Mouse (Mus musculus) gastrocnemius, adult 2 months (tissue): ENCODE data around the gene Wnt10a. TPM values are rescaled to one million over a fixed set of nuclear protein-coding genes. Genes with fewer than 3 reads are reported as not detected.

Experiments
- DNase-seq: peaks from one replicate; pipeline ENCODE4 v3.0.0; 2022
- H3K27ac ChIP-seq: fragments of 200-600 bp; 2 replicates; pipeline ENCODE4 v1.8.1; 2022; ENCODE audit warnings: mild to moderate bottlenecking
- H3K4me3 ChIP-seq: fragments of 200-600 bp; 2 replicates; pipeline ENCODE4 v1.8.1; 2022; ENCODE audit warnings: mild to moderate bottlenecking, moderate library complexity
- CTCF ChIP-seq: fragments of 200-600 bp; IDR thresholded peaks from 2 replicates; pipeline ENCODE4 v1.8.1; 2022; ENCODE audit warnings: antibody characterized with exemption, mild to moderate bottlenecking, moderate library complexity
- intact Hi-C: fragments of 180-260 bp; cut with DNase I; formaldehyde crosslinking; loops from one replicate; pipeline ENCODE4 v1.15.1; 2025
- total RNA-seq, 2 experiments: library from RNA; stranded (reverse); gene quantifications; 2 replicates each; pipeline ENCODE4 v1.2.3; 2021

The Wnt10a gene
- total RNA-seq, 2 experiments from 2014 or later: 0.39 TPM; not detected in 1

GRCm38 (mm10) chr1:74770727-74771466 lies 20.4 kb upstream of the Wnt10a start:
- peak overlapping the region; percentile 75 for H3K4me3 ChIP-seq
- no peak for DNase-seq
- intact Hi-C loops: no loop called here
- no peak overlapping the region for H3K27ac ChIP-seq
- no peak for TF ChIP-seq CTCF

GRCm38 (mm10) chr1:74771467-74771844 lies 19.9 kb upstream of the Wnt10a start:
- no peak for TF ChIP-seq CTCF
- DNase-seq: no peak
- intact Hi-C loops: no loop called here
- H3K4me3 ChIP-seq: peak overlapping the region; percentile 75
- H3K27ac ChIP-seq: no peak overlapping the region

GRCm38 (mm10) chr1:74771845-74771930 lies 19.6 kb upstream of the Wnt10a start, which contains the start of gene Wnt6:
TSS of gene Wnt6 (plus strand) at chr1:74771892.
- H3K4me3 ChIP-seq: peak within 1 kb of the TSS; percentile 75
- no peak for TF ChIP-seq CTCF
- intact Hi-C loops: no loop called here
- peak within 1 kb of the TSS; percentile 40; the same call in 1 of the 2 replicates for H3K27ac ChIP-seq
- DNase-seq: no peak

GRCm38 (mm10) chr1:74771931-74772620 lies 19.2 kb upstream of the Wnt10a start:
- intact Hi-C loops: no loop called here
- H3K4me3 ChIP-seq: peak overlapping the region; percentile 75
- no peak for TF ChIP-seq CTCF
- peak; percentile 58 for DNase-seq
- H3K27ac ChIP-seq: peak overlapping the region; percentile 40; the same call in 1 of the 2 replicates

- peak overlapping the region; percentile 75 for H3K4me3 ChIP-seq
- no peak for TF ChIP-seq CTCF
- H3K27ac ChIP-seq: no peak overlapping the region
- DNase-seq: peak; percentile 88
- intact Hi-C loops: no loop called here
Measured at GRCm38 (mm10) chr1:74773136-74773535, 18.2 kb upstream of the Wnt10a start.

GRCm38 (mm10) chr1:74774062-74774461 lies 17.3 kb upstream of the Wnt10a start:
- intact Hi-C loops: no loop called here
- no peak overlapping the region for H3K4me3 ChIP-seq
- TF ChIP-seq CTCF: no peak
- DNase-seq: no peak
- no peak overlapping the region for H3K27ac ChIP-seq

GRCm38 (mm10) chr1:74775816-74776215 lies 15.5 kb upstream of the Wnt10a start:
- peak; percentile 41 for TF ChIP-seq CTCF
- no peak for DNase-seq
- Histone ChIP-seq H3K27ac (no peak overlapping the region), H3K4me3 (no peak overlapping the region)
- intact Hi-C loops: no loop called here

- no peak for DNase-seq
- intact Hi-C loops: no loop called here
- Histone ChIP-seq H3K4me3 (no peak overlapping the region), H3K27ac (no peak overlapping the region)
- TF ChIP-seq CTCF: no peak
Measured at GRCm38 (mm10) chr1:74778934-74779486, 12.3 kb upstream of the Wnt10a start.

- intact Hi-C loops: no loop called here
- no peak for TF ChIP-seq CTCF
- Histone ChIP-seq H3K27ac (no peak overlapping the region), H3K4me3 (no peak overlapping the region)
- DNase-seq: no peak
Measured at GRCm38 (mm10) chr1:74782045-74782444, 9.3 kb upstream of the Wnt10a start.

- no peak for TF ChIP-seq CTCF
- Histone ChIP-seq H3K4me3 (peak overlapping the region; percentile 78), H3K27ac (no peak overlapping the region)
- intact Hi-C loops: no loop called here
- no peak for DNase-seq
Measured at GRCm38 (mm10) chr1:74783554-74783953, 7.8 kb upstream of the Wnt10a start.

- TF ChIP-seq CTCF: peak; percentile 85
- intact Hi-C loops: no loop called here
- DNase-seq: peak; percentile 79
- Histone ChIP-seq H3K4me3 (peak overlapping the region; percentile 78), H3K27ac (peak overlapping the region; percentile 53)
Measured at GRCm38 (mm10) chr1:74784041-74784759, 7.1 kb upstream of the Wnt10a start.

- Histone ChIP-seq H3K27ac (no peak overlapping the region), H3K4me3 (no peak overlapping the region)
- DNase-seq: peak; percentile 67
- intact Hi-C loops: loop anchor here (1.0 to 2.0 kb wide), 2 partner anchors 15 to 20 kb away; no protein-coding TSS in a partner anchor
- TF ChIP-seq CTCF: peak; percentile 73
Measured at GRCm38 (mm10) chr1:74787846-74788245, 3.5 kb upstream of the Wnt10a start.

GRCm38 (mm10) chr1:74788603-74789176 lies 2.6 kb upstream of the Wnt10a start:
- no peak for DNase-seq
- intact Hi-C loops: loop anchor here (2.0 kb wide), 1 partner anchor 14 kb away; no protein-coding TSS in a partner anchor

More at GRCm38 (mm10) chr1:74788603-74789176, 2.6 kb upstream of the Wnt10a start:
- Histone ChIP-seq H3K4me3 (no peak overlapping the region), H3K27ac (no peak overlapping the region)
- TF ChIP-seq CTCF: no peak
